Mouse (Mus musculus) embryonic facial prominence, embryonic 13.5 days (tissue): ENCODE measurements around the gene Tipin. TPM values are rescaled to one million over a fixed set of nuclear protein-coding genes. Genes with fewer than 3 reads are reported as not detected.

Experiments
- ATAC-seq: fragments of 200-750 bp; cut with Nextera tagmentation; 2 replicates; pipeline ENCODE4 v1.8.0; 2017; ENCODE audit warnings: low read depth; ENCODE audit not compliant: insufficient number of reproducible peaks, insufficient read depth, low FRiP score, low TSS enrichment
- H3K27ac ChIP-seq: fragments of 300-500 bp; sonication (generic); 2 replicates; pipeline ENCODE4 v1.5.1; 2015; ENCODE audit warnings: moderate library complexity, mild to moderate bottlenecking, inconsistent platforms
- H3K27me3 ChIP-seq: fragments of 300-500 bp; sonication (generic); 2 replicates; pipeline ENCODE4 v1.6.1; 2015; ENCODE audit warnings: mild to moderate bottlenecking, inconsistent platforms
- H3K36me3 ChIP-seq: fragments of 300-500 bp; sonication (generic); 2 replicates; pipeline ENCODE4 v1.6.1; 2015; ENCODE audit warnings: mild to moderate bottlenecking, inconsistent platforms
- H3K4me1 ChIP-seq: fragments of 300-500 bp; sonication (generic); 2 replicates; pipeline ENCODE4 v1.6.1; 2015; ENCODE audit warnings: inconsistent platforms
- H3K4me2 ChIP-seq: fragments of 300-500 bp; sonication (generic); 2 replicates; pipeline ENCODE4 v1.6.1; 2015; ENCODE audit warnings: moderate library complexity, mild to moderate bottlenecking, inconsistent platforms
- H3K4me3 ChIP-seq: fragments of 300-500 bp; sonication (generic); 2 replicates; pipeline ENCODE4 v1.5.1; 2015; ENCODE audit warnings: mild to moderate bottlenecking, inconsistent platforms
- H3K9ac ChIP-seq: fragments of 300-500 bp; sonication (generic); 2 replicates; pipeline ENCODE4 v1.6.1; 2015; ENCODE audit warnings: mild to moderate bottlenecking, inconsistent platforms
- H3K9me3 ChIP-seq: fragments of 300-500 bp; sonication (generic); 2 replicates; pipeline ENCODE4 v1.6.1; 2016; ENCODE audit warnings: inconsistent platforms
- WGBS: fragments of 180-500 bp; shearing (Covaris S2); methylation state at CpG from one replicate; pipeline ENCODE4 v1.1.7; 2015; ENCODE audit warnings: mixed read lengths; 5-methylcytosine and 5-hydroxymethylcytosine counted together
- polyA plus RNA-seq: library from polyadenylated mRNA; unstranded; fragments of >200 nt; fragmentation: Nextera tagmentation; extraction: Ambion mirVana; gene quantifications from 2 replicates; pipeline ENCODE4 v1.2.1, GENCODE M21; 2015

The Tipin gene
- polyA plus RNA-seq, 1 experiment from 2014 or later, result 245 TPM

DNA sequence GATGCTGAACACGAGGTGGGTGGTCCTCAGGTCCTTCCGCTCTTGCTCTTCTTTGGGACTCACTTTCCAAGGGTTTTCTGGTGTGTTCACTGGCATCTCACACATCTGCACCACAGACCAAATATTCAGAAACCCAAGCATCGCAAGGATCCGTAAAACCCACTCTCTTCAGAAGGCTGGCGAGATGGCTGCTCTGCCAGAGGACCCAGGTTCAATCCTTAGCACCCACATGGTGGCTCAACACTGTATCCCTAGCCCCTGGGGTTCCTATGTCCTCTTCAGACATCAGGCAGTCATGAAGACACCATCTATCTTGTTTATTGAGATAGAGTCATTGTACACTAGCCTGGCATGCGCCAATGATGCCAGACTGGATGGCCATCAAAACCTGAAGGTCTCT lies 33.3 kb downstream of the Tipin start:
- Histone ChIP-seq H3K9me3 (no peaks in the 10 kb centered on the region), H3K27me3 (no peaks in the 10 kb centered on the region), H3K4me3 (no peak overlapping the region), H3K9ac (no peak overlapping the region), H3K36me3 (peaks cover 76% of the 10 kb centered on the region), H3K4me2 (no peak overlapping the region), H3K4me1 (no peaks in the 10 kb centered on the region), H3K27ac (no peak overlapping the region)
- no peak for ATAC-seq
- 96% methylated on average over 6 of the region's 6 CpGs for WGBS

DNA sequence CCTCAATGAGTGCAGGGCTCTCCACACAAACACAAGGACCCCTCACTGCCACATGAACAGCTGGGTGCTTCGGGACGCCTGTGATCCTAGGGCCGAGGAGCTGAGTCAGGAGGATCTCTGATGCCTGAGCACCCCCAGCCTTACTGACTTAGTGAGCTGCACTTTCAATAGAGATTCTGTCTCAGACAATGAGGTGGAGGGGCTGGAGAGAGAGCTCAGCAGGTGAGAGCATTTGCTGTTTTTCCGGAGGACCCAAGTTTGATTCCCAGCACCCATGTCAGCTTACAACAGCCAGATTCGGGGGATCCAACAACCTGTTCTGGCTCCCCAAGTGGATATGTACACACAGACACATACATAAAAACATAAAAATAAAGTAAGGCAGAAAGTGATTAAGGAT lies 35.6 kb downstream of the Tipin start:
- WGBS, result 97% methylated on average over 5 of the region's 5 CpGs
- no peak overlapping the region for H3K9ac ChIP-seq

GRCm38 (mm10) chr9:64323976-64324375 lies 42.6 kb downstream of the Tipin start:
- H3K9me3 ChIP-seq, result no peaks in the 10 kb centered on the region
- no peak for ATAC-seq
- H3K4me1 ChIP-seq, result no peaks in the 10 kb centered on the region
- no peak overlapping the region for H3K9ac ChIP-seq
- H3K4me2 ChIP-seq, result no peak overlapping the region
- 92% methylated on average over 7 of the region's 7 CpGs for WGBS
- H3K27ac ChIP-seq, result no peak overlapping the region
- peaks cover 69% of the 10 kb centered on the region for H3K36me3 ChIP-seq
- H3K4me3 ChIP-seq, result no peak overlapping the region
- no peaks in the 10 kb centered on the region for H3K27me3 ChIP-seq

More for the DNA sequence above, 35.6 kb downstream of the Tipin start:
- no peak for ATAC-seq
- Histone ChIP-seq H3K4me3 (no peak overlapping the region), H3K36me3 (peaks cover 83% of the 10 kb centered on the region), H3K27ac (no peak overlapping the region), H3K27me3 (no peaks in the 10 kb centered on the region), H3K4me1 (no peaks in the 10 kb centered on the region), H3K4me2 (no peak overlapping the region), H3K9me3 (no peaks in the 10 kb centered on the region)

- 85% methylated on average over 6 of the region's 6 CpGs for WGBS
- ATAC-seq, result no peak
- H3K9me3 ChIP-seq, result no peaks in the 10 kb centered on the region
Observed at GRCm38 (mm10) chr9:64335825-64336224, 54.4 kb downstream of the Tipin start.

DNA sequence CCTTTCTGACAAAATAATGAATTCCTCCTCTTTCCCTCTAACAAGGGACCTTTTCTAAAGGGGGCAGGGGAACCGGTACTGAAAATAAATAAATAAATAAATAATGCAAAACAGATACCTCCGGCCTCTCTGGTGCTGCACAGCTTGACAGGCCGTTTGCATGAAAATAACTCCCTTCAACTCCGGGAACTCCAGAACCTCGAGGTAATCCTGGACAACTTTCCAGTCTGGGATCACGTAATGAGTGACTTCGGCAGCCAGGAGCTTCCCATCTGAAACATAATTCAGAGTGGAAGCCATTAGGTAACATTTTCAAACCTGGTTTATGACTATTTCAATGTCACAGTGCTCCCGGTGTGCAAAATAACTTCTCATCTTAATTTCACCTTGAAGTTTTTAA lies 58.0 kb downstream of the Tipin start:
- Histone ChIP-seq H3K27ac (peak overlapping the region; percentile 100; the same call in 1 of the 2 replicates), H3K4me2 (peak overlapping the region; percentile 73), H3K9me3 (no peaks in the 10 kb centered on the region), H3K27me3 (no peaks in the 10 kb centered on the region), H3K4me3 (peak overlapping the region; percentile 75), H3K4me1 (peaks cover 19% of the 10 kb centered on the region), H3K9ac (no peak overlapping the region), H3K36me3 (peaks cover 19% of the 10 kb centered on the region)
- no peak for ATAC-seq
- 17% methylated on average over 8 of the region's 8 CpGs for WGBS

More at GRCm38 (mm10) chr9:64335825-64336224, 54.4 kb downstream of the Tipin start:
- Histone ChIP-seq H3K27me3 (no peaks in the 10 kb centered on the region), H3K27ac (no peak overlapping the region), H3K4me3 (no peak overlapping the region), H3K4me2 (no peak overlapping the region), H3K4me1 (peaks cover 10% of the 10 kb centered on the region), H3K36me3 (peaks cover 21% of the 10 kb centered on the region), H3K9ac (no peak overlapping the region)

DNA sequence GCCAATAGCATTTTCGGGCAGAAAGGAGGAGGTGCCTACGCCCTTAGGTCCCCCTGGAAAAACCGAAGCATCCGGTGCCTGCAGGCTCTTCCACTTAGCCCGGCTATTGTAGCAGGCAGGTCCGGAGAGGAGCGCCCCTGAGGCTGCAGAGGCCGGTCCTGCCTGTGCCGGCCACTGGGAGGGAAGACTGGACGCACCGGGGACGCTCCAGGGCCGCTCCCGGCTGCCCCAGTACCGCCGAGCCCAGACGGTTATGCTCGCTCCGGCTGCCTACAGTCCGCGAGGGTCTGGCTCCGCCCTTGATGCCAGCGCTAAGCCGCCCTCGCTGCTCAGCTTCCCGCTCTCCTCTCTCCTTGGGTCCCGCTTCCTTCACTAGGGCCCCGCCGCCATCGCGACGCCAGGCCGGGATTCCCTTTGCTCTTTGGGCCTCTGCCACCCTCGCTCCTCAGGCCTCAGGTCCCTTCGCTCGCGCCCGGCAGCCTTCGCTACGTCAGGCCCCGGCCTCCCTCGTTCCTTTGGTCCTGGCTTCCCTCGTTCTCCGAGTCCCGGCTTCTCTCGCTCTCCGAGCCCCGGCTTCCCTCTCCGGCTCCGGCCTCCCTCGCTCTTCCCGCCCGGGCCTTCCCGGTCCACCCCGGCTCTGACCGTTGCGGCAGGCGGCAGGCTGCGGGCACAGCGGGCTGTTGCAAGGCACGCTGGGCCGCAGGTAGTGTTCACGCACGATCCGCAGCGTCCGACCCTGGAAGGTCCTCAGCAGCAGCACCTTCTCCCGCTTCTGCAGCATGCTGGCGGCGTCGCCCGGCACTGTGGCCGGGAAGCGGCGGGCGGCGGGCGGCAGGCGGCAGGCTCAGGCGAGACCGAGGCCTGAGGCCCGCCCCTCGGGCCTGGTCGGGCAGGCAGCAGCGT lies 59.2 kb downstream of the Tipin start:
- Histone ChIP-seq H3K27me3 (no peaks in the 10 kb centered on the region), H3K4me3 (peak overlapping the region; percentile 75), H3K36me3 (peaks cover 15% of the 10 kb centered on the region), H3K9ac (peak overlapping the region; percentile 100), H3K4me1 (peaks cover 19% of the 10 kb centered on the region), H3K27ac (peak overlapping the region; percentile 100), H3K9me3 (no peaks in the 10 kb centered on the region), H3K4me2 (peak overlapping the region; percentile 73)
- peak; percentile 84 for ATAC-seq
- under 1% methylated on average over 85 of the region's 85 CpGs for WGBS

- peak within 1 kb of the TSS; percentile 100 for H3K27ac ChIP-seq
- ATAC-seq, result no peak
- no peaks in the 10 kb centered on the region for H3K9me3 ChIP-seq
- H3K36me3 ChIP-seq, result peaks cover 9% of the 10 kb centered on the region
- no peaks in the 10 kb centered on the region for H3K27me3 ChIP-seq
- peak within 1 kb of the TSS; percentile 73 for H3K4me2 ChIP-seq
- WGBS, result 17% methylated on average over 16 of the region's 16 CpGs
- H3K4me3 ChIP-seq, result peak within 1 kb of the TSS; percentile 75
- H3K9ac ChIP-seq, result peak within 1 kb of the TSS; percentile 100
- H3K4me1 ChIP-seq, result peaks cover 19% of the 10 kb centered on the region
Observed at GRCm38 (mm10) chr9:64341254-64341566, 59.8 kb downstream of the Tipin start, which contains the start of gene Dis3l. Dis3l (minus strand) TSS chr9:64341288.

GRCm38 (mm10) chr9:64341671-64342070 lies 60.3 kb downstream of the Tipin start:
- no peaks in the 10 kb centered on the region for H3K27me3 ChIP-seq
- peak overlapping the region; percentile 100 for H3K9ac ChIP-seq
- 61% methylated on average over 8 of the region's 8 CpGs for WGBS
- no peak for ATAC-seq
- no peaks in the 10 kb centered on the region for H3K9me3 ChIP-seq
- H3K4me1 ChIP-seq, result peaks cover 19% of the 10 kb centered on the region
- peak overlapping the region; percentile 75 for H3K4me3 ChIP-seq
- H3K4me2 ChIP-seq, result peak overlapping the region; percentile 73
- peak overlapping the region; percentile 100; the same call in 1 of the 2 replicates for H3K27ac ChIP-seq
- H3K36me3 ChIP-seq, result peaks cover 4% of the 10 kb centered on the region

DNA sequence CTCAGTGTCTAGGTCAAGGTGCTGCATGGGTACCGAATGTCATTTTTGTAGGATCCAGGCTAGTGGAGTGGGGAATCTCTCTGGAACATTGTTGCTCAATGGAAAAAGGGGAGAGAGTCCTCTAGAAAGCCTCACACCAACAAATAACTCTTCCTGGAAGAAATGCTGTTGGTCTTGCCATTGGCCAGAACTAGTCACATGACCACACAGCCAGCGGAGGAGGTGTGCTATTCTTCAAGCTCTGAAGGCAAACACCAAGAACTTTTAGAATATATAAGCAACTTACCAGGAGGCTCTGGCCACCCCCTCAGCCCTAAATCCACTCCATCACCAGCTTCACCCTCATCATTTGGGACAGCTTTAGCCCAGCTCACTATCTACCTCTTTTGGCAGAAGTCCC lies 62.3 kb downstream of the Tipin start:
- Histone ChIP-seq H3K4me2 (no peak overlapping the region), H3K27ac (no peak overlapping the region), H3K27me3 (no peaks in the 10 kb centered on the region), H3K4me1 (peaks cover 19% of the 10 kb centered on the region), H3K9ac (no peak overlapping the region), H3K36me3 (no peaks in the 10 kb centered on the region), H3K9me3 (no peaks in the 10 kb centered on the region), H3K4me3 (no peak overlapping the region)
- WGBS, result 91% methylated on average over 2 of the region's 2 CpGs
- ATAC-seq, result no peak

- Histone ChIP-seq H3K9ac (peak overlapping the region; percentile 32; the same call in 1 of the 2 replicates), H3K36me3 (no peaks in the 10 kb centered on the region), H3K27ac (no peak overlapping the region), H3K27me3 (no peaks in the 10 kb centered on the region), H3K4me2 (no peak overlapping the region), H3K9me3 (no peaks in the 10 kb centered on the region), H3K4me1 (peaks cover 8% of the 10 kb centered on the region), H3K4me3 (no peak overlapping the region)
- WGBS, result 61% methylated on average over 5 of the region's 5 CpGs
- ATAC-seq, result no peak
Observed at GRCm38 (mm10) chr9:64345931-64346330, 64.5 kb downstream of the Tipin start.

GRCm38 (mm10) chr9:64347377-64347776 lies 66.0 kb downstream of the Tipin start:
- H3K9me3 ChIP-seq, result no peaks in the 10 kb centered on the region
- H3K27ac ChIP-seq, result no peak overlapping the region
- no peak overlapping the region for H3K4me2 ChIP-seq
- no peak overlapping the region for H3K9ac ChIP-seq
- H3K4me3 ChIP-seq, result no peak overlapping the region
- 2% methylated on average over 1 of the region's 1 CpGs for whole genome bisulfite sequencing
- H3K4me1 ChIP-seq, result peaks cover 1% of the 10 kb centered on the region
- ATAC-seq, result no peak
- H3K36me3 ChIP-seq, result no peaks in the 10 kb centered on the region
- no peaks in the 10 kb centered on the region for H3K27me3 ChIP-seq

GRCm38 (mm10) chr9:64349490-64349889 lies 68.1 kb downstream of the Tipin start:
- Histone ChIP-seq H3K4me3 (no peak overlapping the region), H3K9me3 (no peaks in the 10 kb centered on the region), H3K4me1 (no peaks in the 10 kb centered on the region), H3K36me3 (no peaks in the 10 kb centered on the region), H3K27ac (no peak overlapping the region), H3K9ac (no peak overlapping the region), H3K27me3 (no peaks in the 10 kb centered on the region), H3K4me2 (no peak overlapping the region)
- WGBS, result 59% methylated on average over 5 of the region's 5 CpGs
- ATAC-seq, result no peak
